Mouse (Mus musculus): Measurements from ENCODE around the gene Rabgap1l.

DNA sequence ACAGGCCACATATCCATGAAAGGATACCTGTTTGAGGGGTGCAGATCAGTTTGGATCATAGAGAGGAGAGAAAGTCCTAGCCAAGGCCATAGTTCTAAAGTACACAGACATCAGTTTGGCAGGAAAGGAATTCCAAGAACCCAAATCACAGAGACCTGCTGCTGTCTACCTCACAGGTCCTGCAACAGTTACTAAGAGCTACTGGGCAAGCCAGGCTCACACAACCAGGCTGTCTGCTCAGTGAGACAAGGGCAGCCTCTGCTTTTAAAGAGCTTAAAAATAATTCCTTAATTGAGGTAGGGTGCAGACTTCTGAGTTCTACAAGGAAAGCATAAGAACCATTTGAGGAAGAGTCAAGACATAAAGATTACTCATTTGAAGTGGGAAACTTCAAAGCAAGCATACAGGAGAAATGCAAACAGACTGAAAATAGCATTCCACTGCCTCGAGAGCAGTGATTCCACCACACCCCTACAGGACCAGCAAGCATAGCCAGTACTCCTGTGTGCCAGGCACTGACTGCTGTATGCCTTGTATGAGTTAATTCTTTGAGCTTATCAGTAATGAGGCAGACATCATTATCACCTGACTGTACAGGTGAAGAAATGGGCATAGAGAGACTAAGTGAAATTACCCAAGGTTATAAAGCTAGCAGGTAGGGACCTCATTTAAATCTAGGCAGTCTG, 521.6 kb downstream of the Rabgap1l start:
- TF ChIP-seq GATA1 (IDR thresholded peaks at IDR 0.05; ENCODE audit: borderline replicate concordance, low read length) (no peak), FLI1 (IDR thresholded peaks at IDR 0.05; ENCODE audit: low read length) (no peak)
